14 mouse cellular contexts compared by ENCODE assay signal in genomic region chr10:76726866-76727265, GRCm38 (mm10). TPM values are rescaled to one million over a fixed set of nuclear protein-coding genes. Genes with fewer than 3 reads are reported as not detected.
A peak's percentile ranks its signal among the peaks of the same experiment; 100 is the strongest.
DNase-seq lines count a peak whose midpoint lies in the region; ATAC-seq and TF ChIP-seq lines count a peak whose summit lies in the region.
"Had no signal": no experiment of that assay in that cellular context is flagged by ENCODE, and none has a peak within 500 bp of the region (broad histone marks: within the 10 kb centered on the region; RNA-seq: fewer than 3 reads in every experiment).

No protein-coding gene starts in this region.

- H3K9ac ChIP-seq in heart, adult 2 months (ENCODE audit: low read depth, low read length) = no peak overlapping the region
- no peak overlapping the region for H3K9ac ChIP-seq in lung, embryonic 14.5 days
- H3K9ac ChIP-seq: neural tube, embryonic 15.5 days had no signal

- intact Hi-C loops in heart, adult 2 months (cut with DNase I) = no loop called here
- intact Hi-C loops in heart, postnatal 25 days (cut with DNase I) = no loop called here

- no peak overlapping the region for H3K4me3 ChIP-seq in heart, adult 2 months
- no peak overlapping the region for H3K4me3 ChIP-seq in lung, embryonic 14.5 days (ENCODE audit: low read depth, low read length)
- no peak overlapping the region for H3K4me3 ChIP-seq in lung, adult 2 months (replicated peaks; ENCODE audit: extremely low read depth, low read depth, low read length)
- no peak overlapping the region for H3K4me3 ChIP-seq in embryonic fibroblast, embryonic 13.5 days (ENCODE audit: insufficient read depth, low read length)
- H3K4me3 ChIP-seq: forebrain, embryonic 10.5 days; neural tube, embryonic 15.5 days had no signal

- no peak for TF ChIP-seq CTCF in heart, adult 2 months (IDR thresholded peaks at IDR 0.05)
- no peak for TF ChIP-seq CTCF in lung, embryonic 14.5 days (IDR thresholded peaks at IDR 0.05; ENCODE audit: low read depth)
- no peak for TF ChIP-seq CTCF in lung, adult 2 months (IDR thresholded peaks at IDR 0.05; ENCODE audit: insufficient read depth, low read length)
- no peak for TF ChIP-seq CTCF in embryonic fibroblast, embryonic 13.5 days (IDR thresholded peaks at IDR 0.05; ENCODE audit: borderline replicate concordance, insufficient read depth, low read length)

- 87% methylated on average over 4 of the region's 4 CpGs for WGBS in heart, adult 2 months
- 72% methylated on average over 4 of the region's 4 CpGs for WGBS in lung, embryonic 14.5 days
- 83% methylated on average over 4 of the region's 4 CpGs for WGBS in lung, adult 2 months

- H3K36me3 ChIP-seq in heart, adult 2 months (ENCODE audit: control insufficient read depth, insufficient read depth, low read length) = no peaks in the 10 kb centered on the region
- H3K36me3 ChIP-seq in lung, embryonic 14.5 days (ENCODE audit: insufficient read depth) = peaks cover 18% of the 10 kb centered on the region
- H3K36me3 ChIP-seq: forebrain, embryonic 10.5 days; neural tube, embryonic 15.5 days had no signal

- DNase-seq in heart, adult 2 months = peak; percentile 1 to 17
- DNase-seq in heart, postnatal 25 days (ENCODE audit: low spot score) = no peak
- peak; percentile 24 for DNase-seq in lung, embryonic 14.5 days
- DNase-seq in lung, adult 2 months = no peak
- peak; percentile 6 for DNase-seq in 416B (ENCODE audit: low read depth)
- DNase-seq in layer of hippocampus, adult 18-20 months (ENCODE audit: low spot score in 2 of 2) = no peak
- no peak for DNase-seq in spleen, adult 18-20 months
- DNase-seq: B cell, adult 2 months; cerebellum, postnatal 14 days; retina, postnatal 1 day; thymus, postnatal 36 days had no signal

- peak; percentile 4; the same call in 1 of the 2 replicates for ATAC-seq in lung, embryonic 14.5 days (ENCODE audit: insufficient read depth)

- TF ChIP-seq EP300 in heart, adult 2 months (IDR thresholded peaks at IDR 0.05; ENCODE audit: insufficient read depth, low read depth, low read length) = no peak

- H3K9me3 ChIP-seq in lung, embryonic 14.5 days (ENCODE audit: low read depth, low read length) = no peaks in the 10 kb centered on the region
- H3K9me3 ChIP-seq: forebrain, embryonic 10.5 days; neural tube, embryonic 15.5 days had no signal

- peak overlapping the region; percentile 55; the same call in 1 of the 2 replicates for H3K27ac ChIP-seq in heart, adult 2 months
- H3K27ac ChIP-seq in lung, embryonic 14.5 days (ENCODE audit: low read depth) = peak overlapping the region; percentile 68; the same call in 1 of the 2 replicates
- H3K27ac ChIP-seq in embryonic fibroblast, embryonic 13.5 days (ENCODE audit: insufficient read depth, low read length) = peak overlapping the region; percentile 73
- H3K27ac ChIP-seq: forebrain, embryonic 10.5 days; neural tube, embryonic 15.5 days had no signal

- TF ChIP-seq POLR2A in heart, adult 2 months (IDR thresholded peaks at IDR 0.05; ENCODE audit: insufficient read depth, low read depth, low read length) = no peak
- no peak for TF ChIP-seq POLR2A in lung, adult 2 months (IDR thresholded peaks at IDR 0.05; ENCODE audit: borderline replicate concordance, extremely low read depth, low read depth, low read length)
- no peak for TF ChIP-seq POLR2A in embryonic fibroblast, embryonic 13.5 days (IDR thresholded peaks at IDR 0.05; ENCODE audit: low read depth, low read length)

- peaks cover 7% of the 10 kb centered on the region for H3K4me1 ChIP-seq in heart, adult 2 months (ENCODE audit: control insufficient read depth, insufficient read depth, low read length)
- H3K4me1 ChIP-seq in lung, embryonic 14.5 days (ENCODE audit: insufficient read depth) = peaks cover 24% of the 10 kb centered on the region
- no peaks in the 10 kb centered on the region; the same call in 1 of the 2 replicates for H3K4me1 ChIP-seq in lung, adult 2 months (ENCODE audit: control insufficient read depth, insufficient read depth, low read length)
- H3K4me1 ChIP-seq in embryonic fibroblast, embryonic 13.5 days (ENCODE audit: control insufficient read depth, insufficient read depth, low read length) = peaks cover 20% of the 10 kb centered on the region

- no peaks in the 10 kb centered on the region for H3K27me3 ChIP-seq in heart, adult 2 months (ENCODE audit: control insufficient read depth, insufficient read depth, low read length)
- H3K27me3 ChIP-seq in lung, embryonic 14.5 days (ENCODE audit: insufficient read depth, low read length) = no peaks in the 10 kb centered on the region
- H3K27me3 ChIP-seq: neural tube, embryonic 15.5 days had no signal

- H3K4me2 ChIP-seq in lung, embryonic 14.5 days = no peak overlapping the region
- H3K4me2 ChIP-seq: neural tube, embryonic 15.5 days had no signal

- no peaks in the 10 kb centered on the region for H3K79me2 ChIP-seq in heart, adult 2 months (replicated peaks; ENCODE audit: control insufficient read depth, insufficient read depth, low read length)

RNA-seq across cellular contexts. Expression of gene Col6a1, which starts 0.9 kb away (rescaled TPM):
- total RNA-seq in heart, adult 2 months (2021) = 10 to 100 TPM; 30.5 to 52.4 TPM
- polyA plus RNA-seq in heart, adult 2 months (2012; rRNA removed) = 75.5 and 95.3 TPM in 2 replicates
- total RNA-seq in heart, postnatal 25 days (2021) = 10 to 100 TPM; 83.0 to 93.0 TPM
- polyA plus RNA-seq in lung, embryonic 14.5 days (2014; fragmentation: Nextera tagmentation; extraction: Ambion mirVana) = 215 and 226 TPM in 2 replicates
- polyA plus RNA-seq in lung, adult 2 months (2012; rRNA removed) = 203 and 218 TPM in 2 replicates
- polyA plus RNA-seq in embryonic fibroblast, embryonic 13.5 days (2011; ENCODE audit: insufficient read length, low read depth, missing spikeins) = 768 and 923 TPM in 2 replicates
- 10 to 100 TPM; 31.4 to 36.0 TPM for total RNA-seq in layer of hippocampus, adult 18-20 months (2021)

Comparison
In these comparisons a context has a peak if more than half of its experiments do, and no peak if none do; other contexts are left out.
1. DNase-seq: peak in heart, adult 2 months (2 of 2), lung, embryonic 14.5 days (single experiment) and 416B (single experiment); none in heart, postnatal 25 days (single experiment), lung, adult 2 months (single experiment), layer of hippocampus, adult 18-20 months (0 of 2) and spleen, adult 18-20 months (0 of 2).
2. Peak in every context shown above with its lines, with median percentiles within 50 percentile points of each other: H3K27ac ChIP-seq.